In the genomic region with DNA sequence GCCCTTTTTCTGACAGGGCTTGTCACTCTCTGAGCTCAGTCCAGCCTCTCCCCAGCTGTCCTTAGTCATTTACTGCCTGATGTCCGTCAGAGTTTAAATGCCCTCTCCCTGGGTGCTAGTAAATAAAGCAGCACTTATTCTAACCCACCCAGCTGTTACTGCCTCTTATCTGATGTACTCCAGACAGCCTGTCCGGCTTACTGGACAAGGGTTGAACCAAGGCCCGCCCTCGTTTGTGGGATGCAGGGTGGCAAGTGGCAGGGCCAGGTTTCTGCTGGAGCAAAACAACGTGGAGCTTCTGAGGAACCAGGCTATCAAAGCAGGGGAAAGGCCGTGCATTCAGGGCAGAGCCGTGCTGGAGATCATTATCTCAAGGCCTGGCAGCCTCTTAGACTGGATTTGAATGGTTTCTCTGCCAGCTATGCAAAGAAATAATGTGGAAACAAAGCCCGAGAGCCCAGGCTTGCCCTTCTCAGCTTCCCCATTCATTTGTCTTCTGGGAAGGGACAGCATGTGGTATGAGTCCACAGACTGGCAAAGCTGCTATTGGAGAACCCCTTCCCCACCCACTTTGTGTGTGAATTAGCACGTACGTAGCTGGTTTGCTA, we compare ENCODE assay signal across 8 mouse cellular contexts. TPM values are rescaled to one million over a fixed set of nuclear protein-coding genes. Genes with fewer than 3 reads are reported as not detected.
DNase-seq lines count a peak whose midpoint lies in the region; ATAC-seq and TF ChIP-seq lines count a peak whose summit lies in the region.

No protein-coding gene starts in this region.

- intact Hi-C loops in gastrocnemius, adult 2 months (cut with DNase I): no loop called here
- intact Hi-C loops in gastrocnemius, postnatal 14 days (cut with DNase I; ENCODE audit: low total_unique reads): loop anchor here (5.0 kb wide), 1 partner anchor 36 kb away; no protein-coding TSS in a partner anchor

- peak overlapping the region; percentile 51 for H3K27ac ChIP-seq in gastrocnemius, adult 2 months
- H3K27ac ChIP-seq in forebrain, embryonic 14.5 days (ENCODE audit: low read depth, low read length): peak overlapping the region; percentile 82
- H3K27ac ChIP-seq in limb, embryonic 10.5 days: peak overlapping the region; percentile 57; the same call in 1 of the 2 replicates
- peak overlapping the region; percentile 79 for H3K27ac ChIP-seq in midbrain, embryonic 13.5 days

- no peak overlapping the region for H3K4me2 ChIP-seq in forebrain, embryonic 14.5 days (ENCODE audit: low read length)
- H3K4me2 ChIP-seq in midbrain, embryonic 13.5 days (replicated peaks): no peak overlapping the region

- WGBS in forebrain, embryonic 14.5 days: 7% methylated on average over 10 of the region's 10 CpGs
- 39% methylated on average over 10 of the region's 10 CpGs for WGBS in limb, embryonic 10.5 days
- 21% methylated on average over 10 of the region's 10 CpGs for WGBS in midbrain, embryonic 13.5 days

- no peak for TF ChIP-seq CTCF in gastrocnemius, adult 2 months (IDR thresholded peaks at IDR 0.05)

- H3K4me1 ChIP-seq in forebrain, embryonic 14.5 days (ENCODE audit: control insufficient read depth, insufficient read depth, low read length): peaks cover 57% of the 10 kb centered on the region
- peaks cover 35% of the 10 kb centered on the region for H3K4me1 ChIP-seq in limb, embryonic 10.5 days
- peaks cover 84% of the 10 kb centered on the region for H3K4me1 ChIP-seq in midbrain, embryonic 13.5 days (replicated peaks)

- no peaks in the 10 kb centered on the region for H3K27me3 ChIP-seq in forebrain, embryonic 14.5 days (replicated peaks; ENCODE audit: control insufficient read depth, insufficient read depth, low read length)
- H3K27me3 ChIP-seq in limb, embryonic 10.5 days (ENCODE audit: low read depth, poor library complexity, severe bottlenecking): 0 out of 2 replicates have a peak, but pooled peaks cover 3% of the 10 kb centered on the region
- H3K27me3 ChIP-seq in midbrain, embryonic 13.5 days: no peaks in the 10 kb centered on the region

- no peak overlapping the region for H3K9ac ChIP-seq in forebrain, embryonic 14.5 days (ENCODE audit: low read length)
- no peak overlapping the region; the same call in 1 of the 2 replicates for H3K9ac ChIP-seq in midbrain, embryonic 13.5 days (replicated peaks)

- no peak for DNase-seq in gastrocnemius, adult 2 months
- no peak for DNase-seq in gastrocnemius, postnatal 14 days
- peak; percentile 80 for DNase-seq in forebrain, embryonic 14.5 days (ENCODE audit: low spot score)
- DNase-seq in limb, embryonic 10.5 days (ENCODE audit: low spot score): no peak
- DNase-seq in layer of hippocampus, adult 11-12 months (ENCODE audit: low spot score): no peak
- DNase-seq in urinary bladder, postnatal 25 days (ENCODE audit: low spot score): no peak

- peak; percentile 65 for ATAC-seq in forebrain, embryonic 14.5 days
- ATAC-seq in midbrain, embryonic 13.5 days: peak; percentile 40; the same call in 1 of the 2 replicates
- ATAC-seq in inflammation-experienced regulatory T-cells, adult 6 months: no peak

- no peaks in the 10 kb centered on the region for H3K9me3 ChIP-seq in forebrain, embryonic 14.5 days (replicated peaks; ENCODE audit: control insufficient read depth, low read length)
- H3K9me3 ChIP-seq in limb, embryonic 10.5 days (replicated peaks): no peaks in the 10 kb centered on the region
- no peaks in the 10 kb centered on the region for H3K9me3 ChIP-seq in midbrain, embryonic 13.5 days

- H3K4me3 ChIP-seq in gastrocnemius, adult 2 months: no peak overlapping the region
- no peak overlapping the region for H3K4me3 ChIP-seq in forebrain, embryonic 14.5 days (ENCODE audit: low read depth, low read length)
- H3K4me3 ChIP-seq in limb, embryonic 10.5 days: no peak overlapping the region
- H3K4me3 ChIP-seq in midbrain, embryonic 13.5 days (replicated peaks): no peak overlapping the region

- peaks cover 21% of the 10 kb centered on the region for H3K36me3 ChIP-seq in forebrain, embryonic 14.5 days (ENCODE audit: control insufficient read depth, insufficient read depth, low read length)
- H3K36me3 ChIP-seq in limb, embryonic 10.5 days: peaks cover 12% of the 10 kb centered on the region
- H3K36me3 ChIP-seq in midbrain, embryonic 13.5 days: peaks cover 10% of the 10 kb centered on the region; the same call in 1 of the 2 replicates

RNA-seq across cellular contexts. Expression of a gene that starts 7.4 kb away (rescaled TPM):
- 10 to 100 TPM; 14.1 to 46.8 TPM for total RNA-seq in gastrocnemius, adult 2 months (2021)
- 10 to 100 TPM; 19.7 to 44.2 TPM for total RNA-seq in gastrocnemius, postnatal 14 days (2021)
- polyA plus RNA-seq in forebrain, embryonic 14.5 days (2014; fragmentation: Nextera tagmentation; extraction: Ambion mirVana): 67.3 and 82.6 TPM in 2 replicates
- 10.1 and 17.7 TPM in 2 replicates for polyA plus RNA-seq in limb, embryonic 10.5 days (2016; fragmentation: Nextera tagmentation; extraction: Ambion mirVana)
- 109 and 110 TPM in 2 replicates for polyA plus RNA-seq in midbrain, embryonic 13.5 days (2015; fragmentation: Nextera tagmentation; extraction: Ambion mirVana)
- 100 to 1,000 TPM; 168 to 251 (median 221) TPM for polyA plus RNA-seq in inflammation-experienced regulatory T-cells, adult 6 months (2017; shearing (Covaris generic))

RNA-seq across cellular contexts. Expression of a gene that starts 34.5 kb away (rescaled TPM):
- 100 to 1,000 TPM in 1 of 2 experiments, 10 to 100 TPM in 1; 53.6 to 322 TPM for total RNA-seq in gastrocnemius, adult 2 months (2021)
- 100 to 1,000 TPM; 197 to 203 TPM for total RNA-seq in gastrocnemius, postnatal 14 days (2021)
- 3.3 and 7.7 TPM in 2 replicates for polyA plus RNA-seq in forebrain, embryonic 14.5 days (2014; fragmentation: Nextera tagmentation; extraction: Ambion mirVana)
- polyA plus RNA-seq in limb, embryonic 10.5 days (2016; fragmentation: Nextera tagmentation; extraction: Ambion mirVana): 2.4 and 2.5 TPM in 2 replicates
- polyA plus RNA-seq in midbrain, embryonic 13.5 days (2015; fragmentation: Nextera tagmentation; extraction: Ambion mirVana): 5.5 and 5.7 TPM in 2 replicates
- polyA plus RNA-seq in inflammation-experienced regulatory T-cells, adult 6 months (2017; shearing (Covaris generic)): not detected

RNA-seq across cellular contexts. Expression of a gene that starts 39.5 kb away (rescaled TPM):
- not detected for total RNA-seq in gastrocnemius, adult 2 months (2021)
- total RNA-seq in gastrocnemius, postnatal 14 days (2021): not detected
- 0.13 TPM in 1 of 2 replicates, not detected in the other for polyA plus RNA-seq in forebrain, embryonic 14.5 days (2014; fragmentation: Nextera tagmentation; extraction: Ambion mirVana)
- not detected in 2 replicates for polyA plus RNA-seq in limb, embryonic 10.5 days (2016; fragmentation: Nextera tagmentation; extraction: Ambion mirVana)
- 0.09 and 0.27 TPM in 2 replicates for polyA plus RNA-seq in midbrain, embryonic 13.5 days (2015; fragmentation: Nextera tagmentation; extraction: Ambion mirVana)
- not detected for polyA plus RNA-seq in inflammation-experienced regulatory T-cells, adult 6 months (2017; shearing (Covaris generic))
